Comparison of ENCODE assay signal across 14 mouse cellular contexts in genomic region chr10:11886237-11886636, GRCm38 (mm10).
DNase-seq lines count a peak whose midpoint lies in the region.
"Had no signal": no experiment of that assay in that cellular context is flagged by ENCODE, and none has a peak within 500 bp of the region (broad histone marks: within the 10 kb centered on the region; RNA-seq: fewer than 3 reads in every experiment).

No protein-coding gene starts in this region.

- DNase-seq in layer of hippocampus, adult 11-12 months (ENCODE audit: low spot score) = peak; percentile 9
- no peak for DNase-seq in layer of hippocampus, postnatal 14 days (ENCODE audit: low spot score in 2 of 2)
- peak; percentile 4 to 13 for DNase-seq in right cerebral cortex, adult 2 months (ENCODE audit: low spot score in 2 of 2)
- DNase-seq in right cerebral cortex, adult 18-20 months = no peak
- DNase-seq in brain, adult 2 months (ENCODE audit: low read depth, low spot score) = peak; percentile 57
- no peak for DNase-seq in retina, embryonic 14.5 days (ENCODE audit: low spot score)
- DNase-seq: adrenal gland, adult 2 months; adrenal gland, postnatal 10 days; adrenal gland, postnatal 25 days; cerebellum, adult 11-12 months; cerebellum, adult 2 months; cerebellum, adult 9-10 months; cerebellum, postnatal 10 days; cerebellum, postnatal 25 days had no signal

Comparison
In these comparisons a context has a peak if more than half of its experiments do, and no peak if none do; other contexts are left out.
1. DNase-seq: peak in layer of hippocampus, adult 11-12 months (single experiment), right cerebral cortex, adult 2 months (2 of 2) and brain, adult 2 months (single experiment); none in layer of hippocampus, postnatal 14 days (0 of 2), right cerebral cortex, adult 18-20 months (single experiment) and retina, embryonic 14.5 days (single experiment).